Mouse (Mus musculus) CH12.LX (cell line): ENCODE measurements around the gene B9d2. TPM values are rescaled to one million over a fixed set of nuclear protein-coding genes. Genes with fewer than 3 reads are reported as not detected.

ENCODE experiments used
- DNase-seq: peaks from one replicate; pipeline ENCODE4 v3.0.0-alpha.2; 2013; ENCODE audit errors: extremely low read depth
- H3K27ac ChIP-seq: 2 replicates; pipeline ENCODE4 v1.5.1; 2012; ENCODE audit warnings: low read depth, mild to moderate bottlenecking, control low read depth, moderate library complexity; ENCODE audit not compliant: insufficient read depth
- H3K27me3 ChIP-seq: replicated peaks from 2 replicates; pipeline ENCODE3; 2012; ENCODE audit warnings: inconsistent platforms
- H3K36me3 ChIP-seq, 2 experiments: replicated peaks in 1 of 2; 2 replicates each; pipeline versions ENCODE3 to v1.6.1; 2012; ENCODE audit warnings: inconsistent platforms in 1 of 2, low read length in 1 of 2, mild to moderate bottlenecking in 1 of 2, mixed read lengths in 1 of 2, moderate library complexity in 1 of 2; ENCODE audit not compliant: control insufficient read depth in 1 of 2, insufficient read depth in 1 of 2
- H3K4me1 ChIP-seq, 2 experiments: 2 replicates each; pipeline ENCODE4 v1.6.1; 2012; ENCODE audit warnings: inconsistent platforms in 1 of 2, moderate library complexity in 1 of 2; ENCODE audit not compliant: insufficient read depth in 2 of 2, control insufficient read depth in 1 of 2
- H3K4me2 ChIP-seq: 2 replicates; pipeline ENCODE4 v1.6.1; 2012; ENCODE audit warnings: low read depth, mild to moderate bottlenecking, control low read depth; ENCODE audit not compliant: poor library complexity, insufficient read depth, severe bottlenecking
- H3K4me3 ChIP-seq, 3 experiments: fragments of 150-350 bp in 1 of 3; sonication (generic) in 1 of 3; replicated peaks in 1 of 3; 2 replicates each; pipeline versions ENCODE3 to v1.5.1; 2011 to 2012; ENCODE audit warnings: low read depth in 2 of 3, low read length in 2 of 3, mild to moderate bottlenecking in 2 of 3, moderate library complexity in 2 of 3, control low read depth in 1 of 3, improper control_type of control experiment in 1 of 3, inconsistent platforms in 1 of 3, mixed read lengths in 1 of 3; ENCODE audit not compliant: poor library complexity in 1 of 3
- H3K79me2 ChIP-seq: replicated peaks from 2 replicates; pipeline ENCODE4 v1.6.1; 2012; ENCODE audit warnings: mild to moderate bottlenecking, moderate library complexity; ENCODE audit not compliant: control insufficient read depth, poor library complexity, insufficient read depth, severe bottlenecking; ENCODE audit errors: extremely low read depth
- H3K9ac ChIP-seq: 2 replicates; pipeline ENCODE4 v1.6.1; 2012; ENCODE audit warnings: low read depth, mild to moderate bottlenecking, control low read depth, moderate library complexity; ENCODE audit not compliant: insufficient read depth
- H3K9me3 ChIP-seq: replicated peaks from 2 replicates; pipeline ENCODE3; 2012; ENCODE audit warnings: low read length, inconsistent platforms, mixed read lengths
- BHLHE40 ChIP-seq: IDR thresholded peaks from 2 replicates; pipeline ENCODE4 v1.6.1; 2011; ENCODE audit warnings: mild to moderate bottlenecking, low read depth, low read length, improper control_type of control experiment
- CHD1 ChIP-seq: IDR thresholded peaks from 2 replicates; pipeline ENCODE4 v1.6.1; 2012; ENCODE audit warnings: low read depth, low read length, improper control_type of control experiment, inconsistent platforms
- CHD2 ChIP-seq: IDR thresholded peaks from 2 replicates; pipeline ENCODE4 v1.6.1; 2011; ENCODE audit warnings: low read length, improper control_type of control experiment
- E2F4 ChIP-seq: IDR thresholded peaks from 2 replicates; pipeline ENCODE4 v1.6.1; 2011; ENCODE audit warnings: low read depth, low read length, improper control_type of control experiment; ENCODE audit not compliant: insufficient replicate concordance
- ELF1 ChIP-seq: IDR thresholded peaks from 2 replicates; pipeline ENCODE4 v1.6.1; 2014; ENCODE audit warnings: low read depth, mild to moderate bottlenecking, inconsistent platforms, low read length, improper control_type of control experiment
- EP300 ChIP-seq: IDR thresholded peaks from 2 replicates; pipeline ENCODE4 v1.6.1; 2011; ENCODE audit warnings: low read length, improper control_type of control experiment
- ETS1 ChIP-seq: conservative IDR thresholded peaks from 2 replicates; pipeline ENCODE4 v1.6.1; 2012; ENCODE audit warnings: low read depth, mild to moderate bottlenecking, inconsistent platforms, low read length, improper control_type of control experiment, moderate library complexity
- GABPA ChIP-seq: IDR thresholded peaks from 2 replicates; pipeline ENCODE4 v1.6.1; 2012; ENCODE audit warnings: low read depth, low read length, improper control_type of control experiment, inconsistent platforms; ENCODE audit not compliant: insufficient replicate concordance
- HCFC1 ChIP-seq: IDR thresholded peaks from 2 replicates; pipeline ENCODE4 v1.6.1; 2012; ENCODE audit warnings: low read depth, mild to moderate bottlenecking, inconsistent platforms, low read length, improper control_type of control experiment
- IRF4 ChIP-seq: IDR thresholded peaks from 2 replicates; pipeline ENCODE4 v1.6.1; 2014; ENCODE audit warnings: low read depth, mild to moderate bottlenecking, inconsistent platforms, low read length, improper control_type of control experiment
- JUN ChIP-seq: IDR thresholded peaks from 2 replicates; pipeline ENCODE4 v1.6.1; 2011; ENCODE audit warnings: low read depth, mild to moderate bottlenecking, low read length, improper control_type of control experiment, moderate library complexity; ENCODE audit not compliant: insufficient read depth
- KAT2A ChIP-seq: IDR thresholded peaks from 2 replicates; pipeline ENCODE4 v1.6.1; 2012; ENCODE audit warnings: low read length, improper control_type of control experiment, inconsistent platforms; ENCODE audit not compliant: insufficient replicate concordance
- MAFK ChIP-seq: IDR thresholded peaks from 2 replicates; pipeline ENCODE4 v1.6.1; 2011; ENCODE audit warnings: low read length, improper control_type of control experiment; ENCODE audit not compliant: insufficient replicate concordance
- MAX ChIP-seq: IDR thresholded peaks from 2 replicates; pipeline ENCODE4 v1.6.1; 2011; ENCODE audit warnings: low read length, improper control_type of control experiment
- MEF2A ChIP-seq: IDR thresholded peaks from 2 replicates; pipeline ENCODE4 v1.6.1; 2014; ENCODE audit warnings: low read depth, mild to moderate bottlenecking, inconsistent platforms, low read length, improper control_type of control experiment, borderline replicate concordance
- MXI1 ChIP-seq: IDR thresholded peaks from 2 replicates; pipeline ENCODE4 v1.6.1; 2011; ENCODE audit warnings: mild to moderate bottlenecking, low read depth, low read length, improper control_type of control experiment
- MYC ChIP-seq: IDR thresholded peaks from 2 replicates; pipeline ENCODE4 v1.6.1; 2011; ENCODE audit warnings: low read depth, mild to moderate bottlenecking, improper control_type of control experiment, low read length
- NELFE ChIP-seq: IDR thresholded peaks from 2 replicates; pipeline ENCODE4 v1.6.1; 2011; ENCODE audit warnings: low read depth, low read length, improper control_type of control experiment
- NRF1 ChIP-seq: IDR thresholded peaks from 2 replicates; pipeline ENCODE4 v1.6.1; 2014; ENCODE audit warnings: low read depth, mild to moderate bottlenecking, inconsistent platforms, low read length, improper control_type of control experiment, moderate library complexity
- PAX5 ChIP-seq: IDR thresholded peaks from 2 replicates; pipeline ENCODE4 v1.6.1; 2012; ENCODE audit warnings: low read length, inconsistent platforms, mixed read lengths
- POLR2A ChIP-seq: IDR thresholded peaks from 2 replicates; pipeline ENCODE4 v1.6.1; 2011; ENCODE audit warnings: low read depth, mild to moderate bottlenecking, improper control_type of control experiment, low read length
- POLR2AphosphoS2 ChIP-seq: IDR thresholded peaks from 2 replicates; pipeline ENCODE4 v1.6.1; 2011; ENCODE audit warnings: low read depth, low read length, improper control_type of control experiment
- RAD21 ChIP-seq: IDR thresholded peaks from 2 replicates; pipeline ENCODE4 v1.6.1; 2011; ENCODE audit warnings: low read depth, mild to moderate bottlenecking, low read length, improper control_type of control experiment, moderate library complexity
- RCOR1 ChIP-seq: conservative IDR thresholded peaks from 2 replicates; pipeline ENCODE4 v1.6.1; 2012; ENCODE audit warnings: low read depth, mild to moderate bottlenecking, inconsistent platforms, low read length, improper control_type of control experiment
- SIN3A ChIP-seq: IDR thresholded peaks from 2 replicates; pipeline ENCODE4 v1.6.1; 2012; ENCODE audit warnings: low read length, improper control_type of control experiment, inconsistent platforms
- TBP ChIP-seq: conservative IDR thresholded peaks from 2 replicates; pipeline ENCODE4 v1.6.1; 2011; ENCODE audit warnings: low read depth, low read length, improper control_type of control experiment
- TCF12 ChIP-seq: IDR thresholded peaks from 2 replicates; pipeline ENCODE4 v1.6.1; 2014; ENCODE audit warnings: low read depth, mild to moderate bottlenecking, inconsistent platforms, low read length, improper control_type of control experiment
- UBTF ChIP-seq: IDR thresholded peaks from 2 replicates; pipeline ENCODE4 v1.6.1; 2012; ENCODE audit warnings: low read depth, mild to moderate bottlenecking, inconsistent platforms, low read length, improper control_type of control experiment, moderate library complexity
- USF1 ChIP-seq: IDR thresholded peaks from 2 replicates; pipeline ENCODE4 v1.6.1; 2014; ENCODE audit warnings: low read depth, mild to moderate bottlenecking, inconsistent platforms, low read length, improper control_type of control experiment
- USF2 ChIP-seq: conservative IDR thresholded peaks from 2 replicates; pipeline ENCODE4 v1.6.1; 2011; ENCODE audit warnings: low read depth, low read length, improper control_type of control experiment
- ZC3H11A ChIP-seq: IDR thresholded peaks from 2 replicates; pipeline ENCODE4 v1.6.1; 2012; ENCODE audit warnings: low read depth, mild to moderate bottlenecking, inconsistent platforms, low read length, improper control_type of control experiment
- ZMIZ1 ChIP-seq: IDR thresholded peaks from 2 replicates; pipeline ENCODE4 v1.6.1; 2012; ENCODE audit warnings: low read depth, mild to moderate bottlenecking, inconsistent platforms, low read length, improper control_type of control experiment
- dilution Hi-C: fragments of 300-500 bp; cut with MboI; formaldehyde crosslinking; loops from 2 replicates; pipeline ENCODE4 v1.14.3; 2020; ENCODE audit warnings: low sequenced_read_pairs; ENCODE audit not compliant: extremely low pct_unique_long_range_greater_than_20kb, extremely low pct_ligation_motif_present
- in situ Hi-C: fragments of 300-500 bp; cut with MboI; formaldehyde crosslinking; loops from 3 replicates; pipeline ENCODE4 v1.14.3; 2019; ENCODE audit warnings: low sequenced_read_pairs, low pct_ligation_motif_present, low pct_unique_long_range_greater_than_20kb, mixed read lengths
- polyA plus RNA-seq: library from polyadenylated mRNA; unstranded; fragments of >175 nt; gene quantifications from 2 replicates; pipeline ENCODE4 v1.2.1, GENCODE M21; 2012; ENCODE audit warnings: low read depth; ENCODE audit not compliant: insufficient read length
- total RNA-seq, 2 experiments: library from RNA; depleted of rRNA; stranded (reverse); fragments of 300-350 nt in 1 of 2; fragments of >200 nt in 1 of 2; gene quantifications; 2 replicates each; pipeline ENCODE4 v1.2.3; 2012 to 2014

B9d2 gene
- total and polyA plus RNA-seq, 3 experiments: 9.3 to 21.2 (median 15.8) TPM

DNA sequence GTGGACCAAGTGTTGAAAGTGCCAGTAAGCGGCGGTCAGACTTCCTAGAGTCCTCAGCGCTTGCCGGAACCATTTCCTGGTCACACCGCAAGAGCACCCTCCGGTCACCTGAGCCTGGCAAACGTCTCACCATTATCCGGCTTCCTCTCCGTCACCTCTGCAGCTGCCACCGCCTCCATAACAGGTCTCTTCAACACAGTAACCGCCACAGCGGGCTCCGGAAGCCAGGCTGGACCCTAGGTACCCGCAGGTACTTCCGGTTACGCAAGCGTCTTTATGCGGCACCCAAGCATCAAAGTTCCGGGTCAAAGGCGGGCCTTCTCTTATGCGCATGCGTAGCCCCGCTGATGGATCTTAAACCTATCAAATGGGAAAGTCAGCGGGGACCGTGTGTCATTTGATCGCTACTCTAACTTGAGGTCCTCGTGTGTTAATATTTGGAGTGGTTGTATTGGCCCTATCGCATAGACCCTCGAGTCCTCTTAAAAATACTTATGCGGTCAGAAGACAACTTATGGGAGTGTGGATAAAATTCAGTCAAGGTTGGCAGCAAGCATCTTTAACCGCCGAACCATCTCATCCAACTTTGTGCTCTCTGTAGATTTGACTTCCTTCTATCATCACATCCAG is 38.3 kb downstream of the B9d2 start, which contains the start of gene Ccdc97:
Ccdc97 (minus strand) TSS at position 301 of the 630 bp plus-strand sequence.
- Histone ChIP-seq H3K27me3 (no peaks in the 10 kb centered on the region), H3K4me2 (peak within 1 kb of the TSS; percentile 86), H3K9ac (peak within 1 kb of the TSS; percentile 88), H3K9me3 (no peaks in the 10 kb centered on the region), H3K4me3 (peak within 1 kb of the TSS; percentile 66 to 99 (median 72)), H3K36me3 (peaks cover 54 to 72% of the 10 kb centered on the region in 2 experiments), H3K4me1 (peaks cover 3 to 27% of the 10 kb centered on the region in 2 experiments; a peak in 3 of 4 replicates), H3K27ac (peak within 1 kb of the TSS; percentile 61), H3K79me2 (peaks cover 15% of the 10 kb centered on the region)
- dilution Hi-C loops (no loop called here), in situ Hi-C loops (loop anchor here (5.0 kb wide), 1 partner anchor 33 kb away; the partner anchor contains the start of gene Hnrnpul1)
- TF ChIP-seq ELF1 (peak; percentile 95), E2F4 (peak; percentile 65; the same call in 1 of the 2 replicates), MAFK (0 out of 2 replicates have a peak, but pooled peaks have one; percentile 4), TCF12 (peak; percentile 51), NELFE (peak; percentile 88), MEF2A (peak; percentile 34; the same call in 1 of the 2 replicates), RCOR1 (no peak), MAX (peak; percentile 62), NRF1 (peak; percentile 94), BHLHE40 (peak; percentile 70), HCFC1 (peak; percentile 89), UBTF (no peak), SIN3A (peak; percentile 87), RAD21 (no peak), POLR2A (peak; percentile 80), ETS1 (peak; percentile 25), USF1 (no peak; the same call in 1 of the 2 replicates), MXI1 (peak; percentile 84; the same call in 1 of the 2 replicates), JUN (no peak), USF2 (no peak), CHD1 (no peak), CHD2 (peak; percentile 81), POLR2AphosphoS2 (peak; percentile 99), MYC (0 out of 2 replicates have a peak, but pooled peaks have one; percentile 50), IRF4 (0 out of 2 replicates have a peak, but pooled peaks have one; percentile 10), ZC3H11A (no peak), KAT2A (peak; percentile 76; the same call in 1 of the 2 replicates), GABPA (no peak), EP300 (no peak), ZMIZ1 (peak; percentile 87; the same call in 1 of the 2 replicates), PAX5 (no peak), TBP (peak; percentile 71; the same call in 1 of the 2 replicates)
- DNase-seq: peak; percentile 98
